Mouse (Mus musculus) urinary bladder, postnatal 4 days (tissue): ENCODE results near the gene Colgalt2.
"Not testable (repeated sequence)": the region's sequence is repeated elsewhere in the genome, so short reads cannot be mapped to it uniquely, and the experiment has no call there.

Source experiments
- DNase-seq, 2 experiments: peaks; one replicate each; pipeline ENCODE4 v3.0.0; 2021 to 2022; ENCODE audit warnings: low spot score in 2 of 2

The Colgalt2 gene

GRCm38 (mm10) chr1:152416306-152416904 lies 16.8 kb downstream of the Colgalt2 start:
- no peak for DNase-seq

GRCm38 (mm10) chr1:152417602-152418001 lies 18.0 kb downstream of the Colgalt2 start:
- DNase-seq: peak in 1 of 2 experiments; percentile 28

- DNase-seq: no peak
Observed at GRCm38 (mm10) chr1:152422295-152422694, 22.7 kb downstream of the Colgalt2 start.

GRCm38 (mm10) chr1:152423052-152423451 lies 23.4 kb downstream of the Colgalt2 start:
- no peak for DNase-seq

GRCm38 (mm10) chr1:152427912-152428581 lies 28.4 kb downstream of the Colgalt2 start:
- DNase-seq: no peak

- DNase-seq: no peak
Observed at GRCm38 (mm10) chr1:152429805-152430204, 30.2 kb downstream of the Colgalt2 start.

- DNase-seq: no peak
Observed at GRCm38 (mm10) chr1:152434166-152434565, 34.5 kb downstream of the Colgalt2 start.

- not testable (repeated sequence) for DNase-seq
Observed at GRCm38 (mm10) chr1:152437518-152437917, 37.9 kb downstream of the Colgalt2 start.

GRCm38 (mm10) chr1:152439408-152439807 lies 39.8 kb downstream of the Colgalt2 start:
- DNase-seq: no peak

GRCm38 (mm10) chr1:152439874-152440273 lies 40.2 kb downstream of the Colgalt2 start:
- DNase-seq: no peak

GRCm38 (mm10) chr1:152444630-152445029 lies 45.0 kb downstream of the Colgalt2 start:
- DNase-seq: no peak

GRCm38 (mm10) chr1:152445925-152446324 lies 46.3 kb downstream of the Colgalt2 start:
- no peak for DNase-seq

GRCm38 (mm10) chr1:152454536-152454935 lies 54.9 kb downstream of the Colgalt2 start:
- DNase-seq: no peak

- DNase-seq: no peak
Observed at GRCm38 (mm10) chr1:152455275-152456243, 55.9 kb downstream of the Colgalt2 start.

- no peak for DNase-seq
Observed at GRCm38 (mm10) chr1:152456266-152456665, 56.6 kb downstream of the Colgalt2 start.

GRCm38 (mm10) chr1:152457596-152457995 lies 58.0 kb downstream of the Colgalt2 start:
- DNase-seq: no peak

GRCm38 (mm10) chr1:152458996-152459395 lies 59.4 kb downstream of the Colgalt2 start:
- no peak for DNase-seq

- no peak for DNase-seq
Observed at GRCm38 (mm10) chr1:152460931-152461330, 61.3 kb downstream of the Colgalt2 start.

- DNase-seq: no peak
Observed at GRCm38 (mm10) chr1:152461814-152462213, 62.2 kb downstream of the Colgalt2 start.

- DNase-seq: no peak
Observed at GRCm38 (mm10) chr1:152462348-152462747, 62.7 kb downstream of the Colgalt2 start.

- no peak for DNase-seq
Observed at GRCm38 (mm10) chr1:152466280-152466679, 66.7 kb downstream of the Colgalt2 start.

- DNase-seq: no peak
Observed at GRCm38 (mm10) chr1:152468443-152468842, 68.8 kb downstream of the Colgalt2 start.
